Mouse (Mus musculus): ENCODE data around the gene Ccnl2.

The Ccnl2 gene

DNA sequence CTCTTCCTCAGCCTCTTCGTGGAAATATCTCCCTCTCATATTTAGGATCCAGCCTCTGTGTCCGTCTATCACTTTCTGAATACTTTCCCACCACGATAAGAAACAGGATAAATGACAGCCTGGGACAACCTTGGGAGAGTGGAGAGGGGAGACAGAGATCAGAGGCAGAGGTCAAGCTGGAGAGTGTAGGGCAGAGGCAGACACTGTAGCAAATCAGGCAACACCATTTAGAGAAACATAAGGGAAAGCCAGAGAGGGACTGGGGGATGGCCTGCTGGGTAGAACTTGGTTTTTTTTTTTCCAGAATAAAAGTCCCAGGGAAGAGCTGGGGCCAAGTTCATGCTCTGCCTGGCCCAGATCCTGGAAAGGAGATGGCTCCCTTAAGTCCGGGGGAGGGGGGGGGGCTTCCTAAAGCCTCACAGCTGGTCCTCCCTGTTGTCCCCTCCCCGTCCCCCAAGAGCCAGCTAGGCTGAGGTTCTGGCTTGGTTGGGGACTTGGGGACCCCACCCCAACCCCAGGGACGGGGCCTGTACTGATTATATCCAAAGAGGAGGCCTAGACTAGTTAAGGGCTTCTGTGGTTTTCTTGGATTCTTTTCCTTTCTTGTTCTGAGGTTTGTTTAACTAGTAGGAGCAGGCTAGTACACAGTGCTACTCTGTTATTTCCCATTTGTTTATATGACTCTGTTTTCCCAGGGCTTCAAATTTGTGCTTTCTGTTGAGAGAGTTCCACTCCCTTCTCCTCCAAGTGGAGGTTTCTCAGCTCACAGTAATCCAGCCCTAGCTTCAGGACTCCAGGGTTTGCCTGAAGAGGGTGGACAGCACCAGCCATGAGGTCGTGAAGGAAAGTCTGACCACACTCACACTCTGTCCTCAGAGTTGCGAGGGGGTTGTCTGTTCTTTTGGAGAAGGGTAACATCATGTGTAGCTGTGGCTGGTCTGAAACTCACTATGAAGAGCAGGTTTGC lies 26.2 kb downstream of the Ccnl2 start:
- 66% methylated on average over 8 of the region's 8 CpGs for WGBS

DNA sequence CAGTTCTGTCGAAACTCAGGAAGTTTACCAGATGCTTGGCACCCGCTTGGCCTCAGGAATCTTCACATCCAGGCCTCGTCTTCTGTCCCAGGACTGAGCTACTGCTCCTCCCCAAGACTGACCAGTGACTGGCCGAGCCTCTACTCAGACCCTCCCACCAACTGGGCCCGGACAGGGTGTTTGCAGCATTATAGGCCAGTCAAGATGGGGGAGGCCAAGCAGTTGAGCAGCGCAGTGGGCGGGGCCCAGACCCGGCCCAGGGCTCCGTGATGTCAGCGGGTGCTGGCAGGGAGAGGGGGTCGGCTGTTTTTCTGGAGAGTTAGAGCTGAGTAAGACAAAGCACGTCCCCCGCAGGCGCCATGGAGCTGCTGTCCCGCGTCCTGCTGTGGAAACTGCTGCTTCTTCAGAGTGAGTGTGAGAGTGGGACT lies 27.2 kb downstream of the Ccnl2 start, which contains the start of gene Mxra8:
Gene Mxra8, plus strand, starts transcription at position 198 of the 428 bp plus-strand sequence.
- WGBS: 34% methylated on average over 16 of the region's 16 CpGs

DNA sequence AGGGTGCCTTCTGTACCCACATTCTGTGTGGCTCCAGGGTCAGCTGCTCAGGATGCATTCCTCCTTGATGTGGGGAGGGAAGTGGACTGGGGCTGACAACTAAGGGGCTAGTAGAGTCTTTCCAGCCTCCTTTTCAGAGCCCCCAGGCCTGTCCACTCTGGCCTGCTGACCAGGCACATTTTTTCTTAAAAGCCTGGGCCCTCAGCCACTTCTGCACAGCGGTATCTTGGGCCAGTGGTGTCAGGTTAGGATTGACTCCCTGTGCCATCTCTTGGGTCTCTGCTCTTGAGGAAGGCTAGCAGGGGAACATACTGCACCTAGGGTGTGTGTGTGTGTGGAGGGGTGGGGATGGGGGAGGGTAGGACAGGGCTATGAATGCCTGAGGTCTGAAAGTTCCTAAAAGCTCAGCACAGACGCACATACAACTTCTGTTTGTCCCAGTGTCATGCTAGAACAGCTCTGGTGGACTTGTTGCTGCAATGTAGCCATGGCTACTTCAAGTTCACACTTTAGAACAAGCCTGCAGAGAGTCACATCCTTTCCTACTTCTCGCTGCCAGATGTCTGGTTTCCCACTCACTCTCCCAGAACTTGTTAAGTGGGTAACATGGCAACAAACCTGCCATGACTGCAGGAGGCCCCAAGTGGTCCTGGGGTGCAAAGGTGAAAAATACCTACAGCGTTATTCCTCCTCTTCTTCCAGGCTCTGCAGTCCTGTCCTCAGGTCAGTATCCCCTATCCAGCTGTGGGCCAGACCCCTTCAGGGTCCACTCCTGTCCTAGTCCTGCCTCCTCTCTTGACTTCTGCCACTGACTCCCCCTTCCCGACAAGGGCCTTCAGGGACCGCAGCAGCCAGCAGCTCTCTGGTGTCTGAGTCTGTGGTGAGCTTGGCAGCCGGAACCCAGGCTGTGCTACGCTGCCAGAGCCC lies 28.1 kb downstream of the Ccnl2 start:
- 31% methylated on average over 8 of the region's 8 CpGs for WGBS

DNA sequence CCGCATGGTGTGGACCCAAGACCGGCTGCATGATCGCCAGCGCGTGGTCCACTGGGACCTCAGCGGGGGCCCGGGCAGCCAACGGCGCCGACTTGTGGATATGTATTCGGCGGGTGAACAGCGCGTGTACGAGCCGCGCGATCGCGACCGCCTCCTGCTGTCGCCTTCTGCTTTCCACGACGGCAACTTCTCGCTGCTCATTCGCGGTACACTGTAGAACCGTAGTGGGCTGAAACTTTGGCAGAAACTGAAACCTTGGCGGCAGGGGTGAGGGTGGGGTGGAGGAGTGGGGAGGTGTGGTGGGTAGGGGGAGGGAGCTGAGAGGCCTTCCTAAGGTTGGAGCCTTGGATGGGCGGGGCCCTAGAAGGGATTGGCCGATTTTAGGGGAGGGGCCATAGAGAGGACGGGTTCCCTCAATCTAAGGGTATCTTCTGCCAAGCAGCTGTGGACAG lies 28.7 kb downstream of the Ccnl2 start:
- 2% methylated on average over 32 of the region's 32 CpGs for WGBS

DNA sequence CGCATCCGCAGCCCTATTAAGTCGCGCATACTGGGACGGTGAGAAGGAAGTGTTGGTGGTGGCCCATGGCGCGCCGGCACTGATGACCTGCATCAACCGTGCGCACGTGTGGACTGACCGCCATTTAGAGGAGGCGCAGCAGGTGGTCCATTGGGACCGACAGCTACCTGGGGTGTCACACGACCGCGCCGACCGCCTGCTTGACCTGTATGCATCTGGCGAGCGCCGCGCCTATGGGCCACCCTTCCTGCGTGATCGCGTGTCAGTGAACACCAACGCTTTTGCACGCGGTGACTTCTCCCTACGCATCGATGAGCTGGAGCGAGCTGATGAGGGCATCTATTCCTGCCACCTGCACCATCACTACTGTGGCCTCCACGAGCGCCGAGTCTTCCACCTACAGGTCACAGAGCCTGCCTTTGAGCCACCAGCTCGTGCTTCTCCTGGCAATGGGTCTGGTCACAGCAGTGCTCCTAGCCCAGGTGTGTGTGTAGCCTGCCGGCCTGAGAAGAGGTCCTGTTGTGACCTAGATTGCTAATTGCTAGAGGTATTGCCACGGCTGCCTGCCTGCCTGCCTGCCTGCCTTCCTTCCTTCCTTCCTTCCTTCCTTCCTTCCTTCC lies 29.5 kb downstream of the Ccnl2 start:
- 60% methylated on average over 38 of the region's 38 CpGs for WGBS

DNA sequence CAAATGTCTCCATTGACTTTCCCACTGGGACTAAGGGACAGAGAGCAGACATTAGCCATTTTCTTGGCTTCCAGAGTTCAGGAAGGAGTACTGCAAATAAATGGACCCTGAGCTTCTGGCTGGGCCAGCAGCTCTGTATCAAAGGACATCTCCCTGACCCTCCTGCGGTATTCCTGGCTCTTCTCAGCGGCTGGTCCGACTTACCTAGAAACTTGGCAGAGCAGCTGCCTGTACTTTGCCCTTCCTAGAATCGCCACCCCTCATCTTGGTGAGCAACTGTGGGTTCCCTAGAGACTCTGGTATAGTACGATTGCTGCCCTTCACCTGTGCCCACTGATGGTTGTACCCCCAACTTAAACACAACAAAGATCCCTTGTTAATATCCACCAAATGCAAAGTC lies 30.9 kb downstream of the Ccnl2 start:
- WGBS: 94% methylated on average over 5 of the region's 5 CpGs

GRCm38 (mm10) chr4:155846871-155847578 lies 34.7 kb downstream of the Ccnl2 start, which contains the start of gene Dvl1:
Gene Dvl1 (plus strand): TSS chr4:155847402.
- 2% methylated on average over 65 of the region's 65 CpGs for WGBS

- 2% methylated on average over 52 of the region's 69 CpGs for WGBS
Observed at GRCm38 (mm10) chr4:155847591-155848352, 35.5 kb downstream of the Ccnl2 start.

DNA sequence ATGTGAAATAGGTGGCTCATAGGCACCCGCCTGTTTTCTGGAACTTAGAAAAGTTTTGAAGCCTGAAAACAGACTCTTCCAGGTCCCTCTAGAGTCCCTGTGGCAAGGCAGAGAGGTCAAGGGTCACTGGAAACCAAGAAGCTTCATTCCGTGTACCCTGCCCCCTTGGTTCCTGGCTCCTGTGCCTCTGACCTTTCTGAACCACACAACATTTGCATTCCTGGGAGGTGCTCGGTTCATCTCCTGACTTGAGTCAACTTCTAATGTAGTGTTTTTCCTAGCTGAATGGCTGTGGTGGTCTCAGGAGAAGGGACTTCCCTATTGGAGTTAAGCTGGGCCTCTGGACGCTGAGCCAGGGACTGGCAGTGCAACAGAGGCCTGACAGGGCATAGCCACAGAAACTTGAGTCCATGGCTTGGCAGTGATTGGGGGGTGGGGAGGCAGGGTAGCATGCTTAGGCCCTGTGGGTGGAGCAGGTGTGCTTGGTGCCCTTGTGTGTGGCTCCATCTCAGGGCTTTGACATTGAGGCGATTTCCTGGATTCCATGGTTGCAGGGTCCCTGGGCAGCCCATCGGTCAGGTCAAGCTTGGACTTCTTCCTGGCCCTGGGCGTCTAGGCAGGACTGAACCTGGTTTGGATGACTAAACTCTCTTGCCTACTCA lies 36.3 kb downstream of the Ccnl2 start:
- 59% methylated on average over 7 of the region's 7 CpGs for WGBS

GRCm38 (mm10) chr4:155849391-155849790 lies 37.1 kb downstream of the Ccnl2 start:
- WGBS: 91% methylated on average over 2 of the region's 2 CpGs

DNA sequence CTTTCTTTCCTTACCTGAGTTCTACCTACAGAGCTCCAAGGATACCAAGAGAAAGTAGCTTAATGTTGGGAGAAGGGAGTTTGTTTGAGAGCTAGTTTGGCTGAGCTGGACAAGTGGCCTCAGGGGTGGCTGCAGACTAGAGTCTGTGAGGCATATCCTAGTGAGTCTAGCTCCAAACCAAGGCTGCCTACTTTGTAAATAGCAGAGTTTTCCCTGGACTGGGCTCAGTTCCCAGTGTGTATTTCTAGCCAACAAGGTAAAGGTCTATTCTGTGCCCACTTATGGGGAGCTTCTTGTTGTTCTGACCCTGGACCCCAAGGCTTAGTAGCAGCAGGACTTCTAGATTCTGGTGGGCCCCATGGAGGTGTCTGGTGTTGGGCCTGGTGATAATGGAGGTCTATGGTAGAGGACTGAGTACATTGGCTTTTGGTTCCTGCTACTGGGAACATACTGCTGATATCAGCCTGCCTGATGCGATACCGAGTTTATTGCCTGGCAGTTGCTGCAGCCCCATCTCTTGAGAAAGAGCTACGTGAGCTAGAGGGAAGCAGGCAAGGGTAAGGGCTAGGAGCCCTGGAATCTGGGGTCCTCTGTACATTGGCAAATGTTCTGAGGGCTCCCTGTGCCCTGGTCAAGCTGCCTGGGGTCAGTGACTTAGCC lies 37.6 kb downstream of the Ccnl2 start:
- 85% methylated on average over 3 of the region's 3 CpGs for WGBS

GRCm38 (mm10) chr4:155851368-155851767 lies 39.1 kb downstream of the Ccnl2 start:
- 86% methylated on average over 3 of the region's 3 CpGs for WGBS

- 55% methylated on average over 2 of the region's 2 CpGs for WGBS
Observed at GRCm38 (mm10) chr4:155851951-155852411, 39.7 kb downstream of the Ccnl2 start.

GRCm38 (mm10) chr4:155853421-155853820 lies 41.1 kb downstream of the Ccnl2 start:
- WGBS: 88% methylated on average over 9 of the region's 9 CpGs

DNA sequence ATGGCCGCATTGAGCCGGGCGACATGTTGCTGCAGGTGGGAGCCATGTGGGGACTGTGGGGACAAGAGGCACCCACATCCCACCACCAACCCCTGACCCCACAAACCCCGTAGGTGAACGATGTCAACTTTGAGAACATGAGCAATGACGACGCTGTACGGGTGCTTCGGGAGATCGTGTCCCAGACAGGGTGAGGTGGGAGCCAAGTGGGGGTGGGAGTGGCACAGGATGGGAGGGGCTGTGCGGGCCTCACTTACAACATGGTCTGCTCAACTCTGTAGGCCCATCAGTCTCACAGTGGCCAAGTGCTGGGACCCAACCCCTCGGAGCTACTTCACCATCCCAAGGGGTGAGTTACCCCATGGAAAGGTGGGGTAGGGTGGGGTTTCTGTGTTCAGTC lies 42.7 kb downstream of the Ccnl2 start:
- WGBS: 92% methylated on average over 12 of the region's 12 CpGs

DNA sequence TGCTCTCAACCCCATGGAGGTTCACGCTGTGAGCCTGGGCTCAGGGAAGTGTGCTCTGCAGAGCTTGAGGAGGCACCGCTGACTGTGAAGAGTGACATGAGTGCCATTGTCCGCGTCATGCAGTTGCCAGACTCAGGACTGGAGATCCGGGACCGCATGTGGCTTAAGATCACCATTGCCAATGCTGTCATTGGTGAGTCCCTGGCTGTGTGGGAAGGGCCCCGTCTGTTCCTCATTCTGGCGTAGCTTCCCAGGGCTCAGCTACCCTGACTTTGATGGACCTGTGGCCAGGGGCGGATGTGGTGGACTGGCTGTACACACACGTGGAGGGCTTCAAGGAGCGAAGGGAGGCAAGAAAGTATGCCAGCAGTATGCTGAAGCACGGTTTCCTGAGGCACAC lies 43.8 kb downstream of the Ccnl2 start:
- WGBS: 81% methylated on average over 12 of the region's 12 CpGs

DNA sequence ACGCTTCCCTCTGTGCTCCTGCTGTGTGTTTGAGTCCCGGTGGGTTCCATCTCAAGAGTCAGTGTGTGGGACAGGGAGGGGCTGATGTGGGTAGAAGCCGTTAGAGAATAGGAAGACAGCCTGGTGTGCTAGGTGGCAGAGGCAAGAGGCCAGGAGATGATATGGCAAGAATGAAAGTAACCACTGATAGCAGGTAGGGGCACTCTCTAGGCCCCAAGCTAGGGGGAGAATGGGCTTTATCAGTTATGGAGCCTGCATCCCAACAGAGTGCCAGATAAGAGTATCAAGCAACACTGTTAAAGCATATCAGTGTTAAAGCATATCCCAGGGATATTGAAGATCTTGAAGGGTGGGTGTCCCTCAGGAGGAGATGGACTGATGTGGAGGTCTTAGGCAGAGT lies 44.6 kb downstream of the Ccnl2 start:
- 56% methylated on average over 3 of the region's 3 CpGs for WGBS

DNA sequence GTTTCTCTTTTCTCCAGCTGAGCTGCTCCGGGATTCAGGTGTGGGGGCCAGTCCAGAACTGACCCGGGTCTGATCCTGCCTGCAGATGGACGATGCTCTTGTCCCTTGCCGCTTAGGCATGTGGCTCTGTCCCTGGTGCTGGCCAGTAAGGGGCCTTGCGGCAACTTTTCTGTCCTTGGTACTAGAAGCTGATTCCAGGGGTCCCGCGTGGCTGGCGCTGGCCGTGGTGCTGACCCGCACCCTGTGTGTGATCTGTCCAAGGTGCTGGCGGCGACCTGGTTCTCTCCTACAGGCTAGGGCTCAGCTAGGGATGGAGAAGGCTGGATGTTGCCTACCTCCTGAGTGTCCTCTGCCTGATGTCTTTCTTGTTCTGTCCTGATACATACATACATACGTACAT lies 47.0 kb downstream of the Ccnl2 start:
- WGBS: 38% methylated on average over 13 of the region's 13 CpGs

DNA sequence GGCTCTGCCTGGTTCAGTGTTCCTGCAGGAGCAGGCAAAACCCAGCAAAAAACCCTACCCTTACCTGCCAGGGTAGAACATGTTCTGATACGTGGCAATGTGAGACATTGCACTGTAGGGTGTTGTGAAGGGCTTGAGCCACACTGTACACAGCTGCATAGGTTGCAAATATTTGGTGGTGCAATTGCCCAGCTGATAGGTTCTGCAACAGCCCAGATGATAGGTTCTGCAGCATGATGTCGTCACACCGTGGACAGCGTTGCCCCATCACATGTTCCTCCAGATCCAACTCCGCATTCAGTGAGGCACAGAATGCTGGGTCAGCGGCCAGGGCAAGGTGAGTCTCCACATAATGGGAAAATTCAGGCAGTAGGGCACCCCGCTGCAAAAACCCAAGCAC lies 49.5 kb downstream of the Ccnl2 start:
- 86% methylated on average over 7 of the region's 7 CpGs for WGBS
